Mouse (Mus musculus): ENCODE data around the gene Ly6g5c.

Gene Ly6g5c

DNA sequence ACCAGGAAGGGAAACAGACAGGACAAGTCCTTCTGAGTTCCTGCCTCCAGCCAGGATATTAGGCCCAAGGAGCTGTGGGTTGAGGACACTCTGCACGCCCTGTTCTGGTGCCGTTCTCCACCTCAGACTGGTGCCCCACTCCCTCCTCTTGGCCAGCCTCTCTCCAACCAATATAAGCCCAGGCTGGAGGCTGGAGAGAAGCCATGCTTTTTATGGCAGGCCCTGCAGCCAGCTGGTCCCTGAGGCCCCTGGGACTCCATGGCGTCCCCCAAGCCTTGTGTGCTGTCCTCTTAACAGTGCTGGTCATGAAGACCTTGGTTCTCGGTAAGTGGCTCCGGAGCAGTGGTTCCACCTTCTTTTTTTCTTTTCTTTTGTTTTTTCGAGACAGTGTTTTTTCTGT, at the start of gene Ly6g5c:
Ly6g5c (plus strand) TSS at position 183 of the 400 bp plus-strand sequence.
- no peak for DNase-seq (ENCODE audit: low spot score)

DNA sequence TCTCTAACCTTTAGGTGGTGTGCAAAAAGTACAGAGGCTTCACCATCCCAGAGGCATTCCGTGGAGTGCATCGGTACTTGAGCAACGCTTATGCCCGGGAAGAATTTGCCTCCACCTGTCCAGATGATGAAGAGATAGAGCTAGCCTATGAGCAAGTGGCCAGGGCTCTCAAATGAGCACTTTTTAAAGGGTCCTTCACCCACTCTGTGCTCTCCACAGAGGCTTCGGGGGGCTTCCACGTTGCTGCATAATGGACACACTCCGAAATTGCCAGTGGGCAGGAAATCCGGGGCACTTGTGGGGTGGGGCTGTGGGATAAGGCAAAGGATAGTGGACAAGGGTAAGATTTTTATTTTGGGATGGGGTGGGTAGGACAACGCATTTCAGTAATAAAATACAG, 49.8 kb upstream of the Ly6g5c start:
- DNase-seq (ENCODE audit: low spot score), result no peak

DNA sequence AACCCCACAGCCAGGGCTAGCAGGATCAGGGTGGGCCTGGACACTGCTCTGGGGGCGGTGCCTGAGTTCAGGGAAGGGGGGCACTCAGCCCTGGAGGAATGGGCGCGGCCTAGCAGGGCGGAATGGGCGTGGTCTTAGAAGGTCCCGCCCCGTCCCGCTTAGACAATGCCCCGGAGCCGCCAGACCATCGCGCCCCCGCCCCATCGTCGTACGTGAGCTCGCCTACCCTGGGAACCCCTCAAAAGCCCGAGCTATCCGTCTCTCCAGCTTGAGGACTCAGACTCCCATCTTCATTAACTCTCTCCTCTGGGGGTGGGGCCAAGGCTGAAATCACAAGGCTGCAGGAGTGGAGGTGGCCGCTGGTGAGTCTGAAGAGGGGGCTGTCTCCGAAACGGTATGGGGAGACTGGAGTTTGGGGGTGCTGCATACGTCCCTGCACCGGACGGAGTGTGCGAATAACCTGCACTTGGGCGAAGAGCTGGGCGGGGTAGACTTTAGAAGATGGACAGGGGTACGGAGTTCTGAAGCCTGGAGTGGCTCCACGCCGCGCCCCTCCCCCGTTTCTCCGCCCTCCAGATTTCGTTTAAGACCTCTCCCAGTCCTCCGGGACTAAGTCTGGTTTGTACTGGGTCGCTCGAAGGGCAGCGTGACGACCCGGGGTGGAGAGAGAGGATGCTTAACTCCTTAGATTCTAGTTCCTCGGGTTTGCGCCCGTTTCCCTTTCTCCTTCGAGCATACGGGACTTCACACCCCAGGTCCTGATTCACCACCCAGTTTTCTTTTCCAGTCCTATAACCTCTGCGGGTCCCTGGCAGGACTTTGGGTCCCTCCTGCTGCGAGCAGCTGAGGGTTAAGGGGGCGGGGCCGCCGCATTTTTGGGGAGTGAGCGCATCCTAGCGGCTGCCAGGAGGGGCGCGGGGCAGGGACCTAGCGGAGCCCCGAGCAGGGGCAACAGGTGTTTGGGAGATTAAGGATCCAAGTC, 48.9 kb upstream of the Ly6g5c start, which contains the start of gene Ddah2:
Ddah2 (plus strand) TSS at position 125 of the 982 bp plus-strand sequence.
- peak; percentile 83 for DNase-seq (ENCODE audit: low spot score)

DNA sequence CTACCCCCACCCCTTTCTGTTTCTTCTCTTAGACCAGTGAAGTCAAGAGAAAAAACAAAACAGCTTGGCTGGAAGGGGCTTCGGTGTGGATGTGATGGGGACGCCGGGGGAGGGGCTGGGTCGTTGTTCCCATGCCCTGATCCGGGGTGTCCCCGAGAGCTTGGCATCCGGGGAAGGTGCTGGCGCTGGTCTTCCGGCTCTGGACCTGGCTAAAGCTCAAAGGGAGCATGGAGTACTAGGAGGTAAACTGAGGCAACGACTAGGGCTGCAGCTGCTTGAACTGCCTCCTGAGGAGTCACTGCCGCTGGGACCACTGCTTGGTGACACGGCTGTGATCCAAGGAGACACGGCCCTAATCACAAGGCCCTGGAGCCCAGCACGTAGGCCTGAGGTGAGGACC, 48.0 kb upstream of the Ly6g5c start:
- no peak for DNase-seq (ENCODE audit: low spot score)

DNA sequence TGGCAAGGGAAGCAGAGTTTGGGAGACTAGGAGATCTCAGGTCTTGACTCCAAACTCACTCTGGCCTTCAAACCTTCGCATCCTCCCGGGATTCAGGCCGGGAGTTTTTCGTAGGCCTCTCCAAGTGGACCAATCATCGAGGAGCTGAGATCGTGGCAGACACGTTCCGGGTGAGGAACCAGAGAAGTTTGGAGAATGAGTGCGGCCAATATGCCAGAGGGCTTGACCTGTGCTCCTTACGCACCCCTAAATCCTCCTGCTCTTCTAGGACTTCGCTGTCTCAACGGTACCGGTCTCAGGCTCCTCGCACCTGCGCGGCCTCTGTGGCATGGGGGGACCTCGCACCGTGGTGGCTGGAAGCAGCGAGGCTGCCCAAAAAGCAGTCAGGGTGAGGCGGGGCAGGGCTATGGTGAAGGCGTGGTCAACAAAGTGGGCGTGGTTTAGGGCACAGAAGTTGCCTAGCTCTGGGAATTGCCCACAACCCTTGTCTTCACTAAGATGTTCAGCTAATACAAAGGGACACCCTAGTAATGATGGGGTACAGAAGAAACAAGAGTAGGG, 47.3 kb upstream of the Ly6g5c start:
- no peak for DNase-seq (ENCODE audit: low spot score)

DNA sequence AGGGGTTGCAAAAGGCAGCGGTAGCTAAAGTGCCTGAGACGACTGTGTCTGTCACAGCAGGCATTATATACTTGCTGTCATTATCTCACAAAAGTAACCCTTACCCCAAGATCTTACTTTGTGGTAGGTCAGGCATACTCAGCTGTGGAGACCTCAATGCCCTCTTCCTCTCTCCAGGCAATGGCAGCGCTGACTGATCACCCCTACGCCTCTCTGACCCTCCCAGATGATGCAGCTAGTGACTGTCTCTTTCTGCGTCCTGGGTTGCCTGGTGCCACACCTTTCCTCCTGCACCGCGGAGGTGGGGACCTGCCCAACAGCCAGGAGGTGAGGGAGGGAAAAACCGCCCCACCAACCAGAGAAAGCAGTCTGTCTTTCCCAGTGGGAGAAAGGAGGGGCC, 46.8 kb upstream of the Ly6g5c start:
- DNase-seq (ENCODE audit: low spot score), result no peak

DNA sequence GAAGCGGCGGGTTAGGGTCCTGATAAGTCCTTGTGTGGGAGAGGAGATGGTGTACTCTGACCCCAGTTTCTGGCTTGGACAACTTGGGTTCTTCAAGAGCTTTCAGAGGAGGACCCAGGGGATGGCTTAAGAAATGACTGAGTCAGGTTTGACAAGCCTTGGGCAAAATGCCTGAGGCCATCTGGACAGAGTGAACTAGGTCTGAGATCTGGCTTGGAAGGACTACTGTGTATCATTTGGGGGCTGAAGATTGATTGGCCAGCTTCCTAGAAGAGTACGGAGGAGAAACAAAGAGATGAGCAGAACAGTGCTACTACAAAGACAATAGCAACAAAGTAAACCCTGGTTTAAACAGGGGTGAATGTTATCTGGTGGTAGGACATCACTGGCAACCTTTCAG, 44.6 kb upstream of the Ly6g5c start:
- peak; percentile 77 for DNase-seq (ENCODE audit: low spot score)

DNA sequence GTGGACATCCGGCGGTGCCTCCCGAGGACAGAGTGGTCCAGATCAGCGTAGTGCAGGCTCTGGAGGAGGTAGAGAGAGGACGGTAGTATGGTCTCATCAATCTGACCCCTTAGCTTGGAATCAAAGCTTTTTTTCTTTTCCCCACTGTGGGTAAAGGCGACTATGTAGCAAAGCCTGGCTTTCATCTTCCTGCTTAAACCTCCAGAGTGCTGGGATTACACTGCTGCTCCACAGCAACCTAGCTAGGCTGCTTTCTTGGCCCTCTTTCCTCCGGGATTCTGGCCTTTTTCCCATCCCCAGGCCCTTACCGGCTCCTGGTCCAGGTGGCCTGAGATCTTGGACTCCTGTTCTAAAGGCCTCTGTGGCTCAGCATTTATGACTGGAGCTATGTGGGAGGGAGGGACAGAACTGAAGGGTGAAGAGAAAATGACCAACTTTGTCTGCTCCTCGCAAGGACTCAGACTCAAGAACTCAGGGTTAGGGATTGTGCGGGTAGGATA, 43.7 kb upstream of the Ly6g5c start:
- no peak for DNase-seq (ENCODE audit: low spot score)

DNA sequence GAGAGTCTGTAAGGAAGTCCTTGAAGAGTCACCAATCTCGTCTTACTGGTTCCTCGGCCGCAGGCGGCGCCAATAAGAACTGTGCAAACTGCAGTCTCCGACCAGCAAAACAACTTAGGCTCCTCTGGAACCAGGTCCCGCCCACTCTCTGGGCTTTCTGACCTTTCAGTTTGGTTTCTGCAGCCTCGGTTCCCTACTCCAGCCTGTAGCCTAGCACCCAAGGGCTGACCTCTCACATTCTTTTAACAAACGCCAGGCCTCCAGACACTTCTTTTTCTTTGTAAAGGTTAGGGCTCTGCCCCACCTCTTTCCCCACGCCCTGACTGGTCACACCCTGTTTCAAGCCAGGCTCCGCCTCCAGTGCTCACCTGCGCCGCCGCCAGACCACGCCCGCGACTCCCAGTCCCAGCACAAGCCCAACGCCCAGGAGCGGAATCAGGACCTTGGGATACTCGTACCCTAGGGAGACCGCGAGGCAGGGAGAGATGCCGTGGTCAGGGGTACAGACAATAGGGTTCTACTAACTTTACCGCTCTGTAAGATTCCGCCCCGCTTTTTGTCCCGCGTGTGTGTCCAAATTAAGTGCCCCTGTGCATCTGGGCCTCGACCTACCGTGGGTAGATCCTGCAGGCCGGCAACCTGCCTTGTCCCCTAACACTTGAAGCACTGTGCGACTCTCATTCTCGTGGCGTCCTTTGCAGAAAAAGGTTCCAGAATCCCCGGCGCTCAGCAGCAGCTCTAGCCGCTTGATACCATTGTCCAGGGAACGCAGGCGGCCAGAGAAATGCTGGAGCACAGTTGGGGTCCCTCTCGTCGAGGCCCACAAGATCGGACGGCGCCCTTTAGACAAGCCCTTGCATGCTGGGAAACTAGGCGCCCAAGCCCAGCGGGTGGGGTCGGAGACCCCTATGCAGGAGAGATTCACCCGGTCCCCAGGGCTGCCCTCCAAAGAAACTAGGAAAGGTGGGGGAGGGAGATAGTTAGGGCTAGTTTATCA, 42.8 kb upstream of the Ly6g5c start, which contains the start of gene Ly6g6c:
Ly6g6c (plus strand) TSS at position 438 of the 997 bp plus-strand sequence.
- DNase-seq (ENCODE audit: low spot score), result peak; percentile 52

DNA sequence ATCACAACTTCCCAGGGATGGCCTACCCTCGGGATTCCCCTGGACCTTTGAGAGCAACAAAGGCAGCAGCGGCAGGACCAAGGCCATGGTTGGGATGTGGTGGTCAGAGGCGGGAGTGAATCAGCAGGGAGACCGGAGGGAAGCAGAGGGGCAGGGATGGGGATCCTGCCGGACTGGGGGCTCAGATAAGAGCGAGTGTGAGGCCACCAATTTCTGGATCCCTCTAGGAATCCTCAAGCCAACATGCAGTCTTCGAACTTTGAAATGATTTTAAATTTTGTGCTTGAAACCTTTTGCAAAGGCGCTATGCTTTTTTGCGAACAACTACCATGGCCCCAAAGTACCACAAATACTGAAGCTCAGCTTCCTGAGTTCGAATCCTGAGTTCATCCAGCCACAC, 42.0 kb upstream of the Ly6g5c start, which contains the start of gene Mpig6b:
Mpig6b (minus strand) TSS at position 101 of the 400 bp plus-strand sequence.
- DNase-seq (ENCODE audit: low spot score), result no peak

DNA sequence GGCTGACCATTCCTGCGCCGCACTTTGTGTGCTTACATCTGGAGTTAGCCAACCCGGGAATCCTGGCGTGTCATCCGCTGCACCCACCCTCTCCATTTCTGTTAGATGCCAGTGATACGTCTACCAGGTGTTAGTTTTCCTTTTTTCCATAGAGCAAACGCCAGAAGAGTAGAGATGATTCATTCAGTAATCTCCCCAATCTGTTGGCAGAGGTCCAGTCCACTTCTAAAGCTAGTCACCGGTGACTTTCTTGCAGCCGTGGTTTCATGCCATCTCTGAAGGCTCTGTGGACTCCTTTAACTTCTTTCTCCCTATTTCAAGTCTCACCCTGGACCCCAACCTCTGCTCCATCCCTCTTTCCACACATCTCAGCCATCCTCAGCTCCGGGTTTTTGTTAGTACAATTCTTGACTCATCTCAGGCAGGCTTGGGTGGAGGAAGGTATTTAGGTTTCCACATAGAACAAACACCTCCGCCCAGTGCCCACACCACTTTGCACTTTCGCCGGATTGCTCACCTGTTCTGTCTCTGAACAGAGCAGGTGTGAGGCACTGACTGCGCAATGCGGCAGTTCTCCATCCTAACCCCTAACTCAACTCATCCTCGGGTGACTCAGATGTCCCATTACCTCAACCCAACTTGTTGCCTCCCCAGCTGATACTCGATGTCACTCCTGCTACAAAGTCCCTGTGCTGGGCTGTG, 39.7 kb upstream of the Ly6g5c start:
- DNase-seq (ENCODE audit: low spot score), result no peak

DNA sequence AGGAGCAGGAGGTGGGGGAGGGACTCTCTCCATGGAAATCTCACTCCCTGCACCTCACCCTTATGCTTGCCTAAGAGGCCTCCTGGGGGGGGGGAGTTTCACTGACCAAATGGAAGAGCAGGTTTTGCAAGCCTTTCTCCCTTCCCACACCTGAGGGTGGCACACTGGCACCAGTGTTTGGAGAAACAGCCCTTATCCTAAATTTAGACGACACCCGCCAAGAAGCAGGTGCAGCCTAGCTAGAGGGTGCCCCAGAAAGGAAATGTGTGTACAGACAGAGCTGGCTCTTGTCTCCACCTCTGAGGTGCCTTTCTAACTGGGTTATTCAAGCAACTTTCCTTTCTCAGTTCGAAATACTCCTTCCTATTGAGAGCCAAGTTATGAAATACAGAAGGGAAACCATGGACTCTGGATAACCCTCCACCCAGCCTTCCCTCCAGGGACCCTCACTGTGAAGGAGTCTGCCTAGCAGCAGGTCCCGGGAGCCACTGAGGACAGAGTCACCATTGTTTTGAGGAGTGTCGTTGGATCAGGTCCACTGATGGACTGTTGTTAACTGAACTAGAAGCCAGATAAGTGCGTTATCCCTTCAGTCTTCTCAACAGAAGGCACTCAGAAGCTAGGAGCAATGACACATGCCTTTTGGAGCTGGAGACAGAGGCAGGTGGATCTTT, 37.4 kb upstream of the Ly6g5c start:
- no peak for DNase-seq (ENCODE audit: low spot score)

DNA sequence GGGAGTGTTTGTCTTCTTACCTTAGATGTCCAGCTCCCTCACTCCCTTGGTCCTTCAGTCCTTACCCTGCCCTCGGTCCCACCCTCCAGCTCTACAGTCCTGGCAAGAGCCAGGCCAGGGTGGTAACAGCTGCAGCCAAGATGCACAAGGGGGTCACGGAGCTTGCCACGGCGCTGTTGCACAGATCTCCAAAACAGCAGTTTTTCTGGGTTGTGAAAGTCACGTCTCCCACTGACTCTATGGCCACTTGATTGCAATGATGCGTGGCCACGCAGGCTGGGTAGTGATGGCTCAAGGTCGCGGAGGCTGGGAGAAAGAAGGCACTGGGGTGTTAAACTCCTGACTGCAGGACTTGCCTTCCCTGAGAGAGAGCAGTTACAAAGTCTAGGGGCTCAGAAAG, 36.6 kb upstream of the Ly6g5c start:
- no peak for DNase-seq (ENCODE audit: low spot score)

DNA sequence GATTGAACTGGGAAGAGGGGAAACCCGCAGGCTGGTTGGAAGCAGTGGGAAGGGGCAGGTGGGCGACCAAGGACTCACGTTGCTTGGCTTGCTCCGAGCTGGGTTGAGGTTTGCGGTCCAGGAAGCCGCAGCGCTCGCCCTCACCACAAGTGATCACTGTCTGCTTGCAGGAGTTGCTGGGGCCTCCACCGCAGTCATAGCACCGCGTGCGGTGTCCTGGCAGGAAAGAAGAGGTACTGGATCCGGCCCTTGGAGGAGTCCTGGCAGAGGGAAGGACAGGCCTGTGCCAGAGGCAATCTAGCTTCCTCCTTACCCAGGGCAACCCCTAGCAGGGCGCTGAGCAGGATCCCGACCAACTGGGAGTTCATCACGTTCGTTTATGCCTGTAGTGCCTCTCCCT, 34.0 kb upstream of the Ly6g5c start:
- no peak for DNase-seq (ENCODE audit: low spot score)

DNA sequence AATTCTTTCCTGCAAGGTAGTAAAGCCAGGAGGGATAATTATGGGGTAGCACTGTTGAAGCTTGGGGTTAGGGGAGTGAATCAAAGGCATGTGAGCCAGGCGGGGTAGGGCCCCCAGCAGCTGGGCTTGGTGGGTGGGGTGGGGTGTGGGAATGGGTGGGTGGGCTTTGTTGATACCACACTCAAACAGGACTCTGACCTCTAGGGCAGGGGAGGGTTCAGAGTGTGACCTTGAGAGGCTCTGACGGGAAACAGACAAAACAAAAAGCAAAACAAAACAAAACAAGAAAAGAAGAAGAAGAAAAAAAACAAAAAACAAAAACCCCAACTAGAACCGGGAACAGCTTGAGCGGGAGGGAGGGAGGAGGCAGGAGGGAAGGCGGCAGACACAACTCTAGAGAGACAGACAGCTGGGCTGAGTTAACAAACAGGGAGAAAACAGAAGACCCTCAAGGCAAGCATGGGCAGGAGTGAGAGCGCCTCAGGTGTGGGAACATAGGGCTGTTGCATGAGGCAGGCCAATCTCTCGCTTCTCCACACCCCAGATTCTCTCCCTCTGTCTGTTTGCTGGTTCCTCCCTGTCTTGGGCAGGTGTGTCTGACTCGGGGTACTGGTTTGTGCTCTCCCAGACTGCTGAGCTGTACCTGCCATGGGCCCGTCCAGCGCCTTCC, 31.4 kb upstream of the Ly6g5c start, which contains the start of gene Ly6g6e:
Ly6g6e (plus strand) TSS at position 396 of the 670 bp plus-strand sequence.
- DNase-seq (ENCODE audit: low spot score), result no peak

DNA sequence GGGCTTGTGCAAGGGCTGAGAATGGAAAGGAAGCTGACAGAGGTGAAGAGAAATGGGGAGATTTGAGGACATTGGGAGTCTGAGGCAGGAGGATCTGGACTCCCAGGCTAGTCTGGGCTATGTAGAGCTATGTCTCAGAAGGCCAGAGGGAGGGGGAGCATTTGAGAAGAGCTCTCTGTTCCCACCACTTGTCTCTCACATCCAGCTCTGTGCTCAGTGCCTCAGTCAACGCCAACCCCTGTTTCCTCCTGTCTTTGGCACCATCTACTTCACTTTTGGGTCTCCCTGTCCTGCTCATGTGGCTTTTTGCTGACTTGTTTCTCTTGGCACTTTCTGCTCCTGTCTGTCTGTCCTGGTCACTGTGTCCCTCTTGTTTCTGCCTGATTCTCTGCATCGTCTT, 30.8 kb upstream of the Ly6g5c start:
- no peak for DNase-seq (ENCODE audit: low spot score)

DNA sequence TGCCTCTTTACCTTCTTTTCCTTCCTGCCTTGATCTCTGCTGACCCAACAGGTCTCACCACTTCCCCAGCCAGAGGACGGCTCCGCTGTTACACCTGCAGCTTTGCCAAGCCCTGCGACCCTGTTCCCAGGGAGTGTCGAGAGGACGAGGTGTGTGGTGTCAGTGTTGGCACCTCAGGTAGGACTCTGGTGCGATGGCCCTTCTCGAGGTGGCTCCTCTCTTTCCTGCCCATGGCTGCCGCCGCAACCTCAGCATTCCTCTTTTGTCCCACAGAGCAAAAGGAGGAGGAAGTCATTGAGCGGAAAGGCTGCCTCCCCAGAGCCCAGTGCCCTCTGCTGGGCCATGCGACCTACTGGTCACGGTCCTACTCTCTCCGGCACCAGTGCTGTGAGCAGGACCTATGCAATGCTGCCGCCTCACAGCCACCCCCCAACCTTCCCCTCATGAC, 30.3 kb upstream of the Ly6g5c start, which contains the start of gene Ly6g6d:
Ly6g6d (minus strand) TSS at position 280 of the 448 bp plus-strand sequence.
- no peak for DNase-seq (ENCODE audit: low spot score)

DNA sequence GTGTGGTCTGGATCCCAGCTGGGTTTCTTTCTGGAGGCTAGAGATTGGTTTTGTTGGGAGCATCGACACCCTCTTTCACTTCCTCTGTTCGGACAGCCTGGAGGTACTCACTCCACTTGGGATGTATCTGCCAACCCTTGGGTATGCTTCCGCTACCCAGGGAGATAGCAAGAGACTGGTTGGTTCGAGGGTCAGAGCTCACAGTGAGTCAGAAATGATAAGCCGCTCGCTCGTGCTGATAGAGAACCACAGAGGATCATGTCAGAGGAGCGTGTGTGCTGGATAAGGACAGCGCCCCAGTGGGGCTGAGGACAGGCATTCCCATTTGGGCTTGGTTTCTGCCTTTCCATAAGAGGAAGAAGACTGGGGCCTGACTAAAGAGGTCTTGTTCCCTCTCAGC, 28.3 kb upstream of the Ly6g5c start:
- DNase-seq (ENCODE audit: low spot score), result no peak

DNA sequence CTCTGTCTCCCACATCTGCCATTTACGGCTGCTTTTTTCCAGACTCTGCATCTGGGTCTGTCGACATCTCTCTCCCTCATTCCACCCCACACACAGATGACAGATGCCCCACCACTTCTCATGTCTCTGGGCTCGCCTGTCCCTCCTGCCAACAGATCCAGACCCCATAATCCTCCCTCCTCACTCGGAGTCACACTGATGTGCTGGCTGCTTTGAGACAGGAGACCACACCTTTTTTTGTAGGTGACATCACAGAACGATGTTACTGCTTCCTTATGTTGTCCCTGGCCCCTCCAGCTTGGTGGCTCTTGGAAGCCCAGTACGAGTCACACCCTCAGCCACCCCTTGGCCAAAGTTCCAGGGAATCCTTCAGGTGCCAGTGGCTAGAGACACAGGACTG, 27.8 kb upstream of the Ly6g5c start:
- DNase-seq (ENCODE audit: low spot score), result no peak

DNA sequence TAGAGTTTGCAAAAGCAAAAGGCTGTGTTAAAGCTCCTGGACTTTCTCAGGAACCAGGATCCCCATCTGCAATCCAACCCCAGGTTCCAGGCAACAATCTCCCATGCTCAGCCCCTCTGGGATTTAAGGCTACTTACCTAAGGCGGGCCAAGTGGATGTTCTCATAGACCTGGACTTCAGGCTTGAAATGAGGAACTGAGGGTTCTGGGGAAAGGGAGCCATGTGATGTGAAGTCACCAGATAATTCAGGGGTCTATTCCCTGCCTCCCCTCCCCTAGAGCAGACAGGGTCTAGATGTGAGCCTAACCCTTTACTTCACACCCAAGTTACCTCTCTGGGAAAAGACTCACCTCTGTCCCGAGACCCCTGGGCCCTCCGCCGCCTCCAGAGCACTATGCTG, 27.4 kb upstream of the Ly6g5c start:
- no peak for DNase-seq (ENCODE audit: low spot score)

All from testis, postnatal 14 days (tissue).